Mouse (Mus musculus): ENCODE measurements around the gene Klf11. TPM values are rescaled to one million over a fixed set of nuclear protein-coding genes. Genes with fewer than 3 reads are reported as not detected.
"Not testable (repeated sequence)": the region's sequence is repeated elsewhere in the genome, so short reads cannot be mapped to it uniquely, and the experiment has no call there.

The Klf11 gene
- total RNA-seq, 2 experiments from 2014 or later: 3.9 to 4.4 TPM

DNA sequence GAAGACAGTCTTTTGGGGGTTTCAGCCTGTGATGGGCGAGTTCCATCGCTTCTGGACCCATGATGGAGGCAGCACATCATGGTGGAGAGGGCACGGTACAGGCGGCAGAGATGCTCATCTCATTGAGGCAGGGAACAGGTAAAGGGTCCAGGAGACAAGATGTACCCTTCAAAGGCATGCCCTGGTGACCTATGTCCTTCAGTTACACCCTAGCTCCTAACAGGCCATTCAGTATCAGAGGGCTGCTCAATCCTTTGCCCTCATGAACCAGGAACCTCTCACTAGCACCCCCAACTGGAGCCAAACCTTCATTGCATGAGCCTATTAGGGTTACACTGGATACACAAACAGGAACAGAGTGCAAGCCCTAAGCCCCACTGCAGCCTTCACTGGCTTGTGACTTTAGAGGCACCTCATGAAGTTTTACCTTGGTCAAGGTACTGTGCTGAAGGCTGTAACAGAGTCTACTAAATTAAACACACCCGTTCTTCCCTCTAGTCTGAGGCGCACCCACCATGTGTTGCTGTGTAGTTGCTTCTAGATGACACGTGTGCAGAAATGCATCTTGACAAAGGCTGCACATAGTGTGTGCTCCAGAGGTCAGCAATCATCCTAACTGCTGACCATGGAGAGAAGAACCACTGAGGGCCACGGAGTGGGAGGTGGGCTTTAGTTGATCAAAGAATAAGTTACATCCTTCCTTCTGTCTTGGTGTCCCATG, 46.6 kb downstream of the Klf11 start:
- no peak for TF ChIP-seq CTCF (conservative IDR thresholded peaks at IDR 0.05)
- H3K27ac ChIP-seq: no peak overlapping the region
- no peak for DNase-seq (ENCODE audit: low spot score in 2 of 2)
- H3K4me3 ChIP-seq: no peak overlapping the region

DNA sequence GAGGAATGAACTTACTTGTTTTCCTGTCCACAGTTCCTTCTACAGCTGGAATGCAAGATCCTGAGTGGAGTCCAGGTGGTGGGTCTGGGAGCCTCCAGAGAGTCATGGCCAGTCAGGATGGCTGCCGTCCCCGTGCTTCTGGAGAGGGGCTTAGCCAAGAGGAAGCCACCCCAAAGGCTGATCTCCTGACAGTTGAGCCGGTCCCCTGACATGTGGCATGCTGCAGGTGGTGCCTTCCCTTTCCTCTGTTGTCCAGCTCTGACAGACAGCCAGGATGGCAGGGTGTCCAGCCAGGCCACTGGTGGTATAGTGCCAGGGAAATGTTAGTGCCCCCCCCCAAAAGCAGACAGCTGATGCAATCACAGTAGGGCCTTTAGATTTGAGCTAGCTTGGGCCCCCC, 47.4 kb downstream of the Klf11 start:
- Histone ChIP-seq H3K4me3 (no peak overlapping the region), H3K27ac (no peak overlapping the region)
- no peak for TF ChIP-seq CTCF (conservative IDR thresholded peaks at IDR 0.05)
- no peak for DNase-seq (ENCODE audit: low spot score in 2 of 2)

DNA sequence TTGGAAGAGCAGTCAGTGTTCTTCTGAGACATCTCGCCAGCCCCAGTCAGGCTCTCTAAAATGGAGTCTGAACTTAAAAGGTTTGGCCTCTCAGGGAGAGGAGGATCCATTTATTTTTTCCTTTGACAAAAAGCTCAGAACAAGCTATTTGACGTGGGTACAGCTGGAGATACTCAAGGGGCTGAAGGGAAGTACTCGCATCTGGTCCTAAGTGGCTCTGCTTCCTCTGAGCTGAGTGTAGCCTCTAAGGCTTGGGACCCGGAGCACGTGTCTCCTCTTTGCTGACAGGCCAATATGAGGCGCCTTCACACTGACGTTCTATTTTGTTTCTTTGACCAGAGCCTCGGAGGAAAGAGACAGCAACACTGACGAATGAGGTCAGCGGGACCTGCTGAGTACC, 48.5 kb downstream of the Klf11 start:
- Histone ChIP-seq H3K4me3 (no peak overlapping the region), H3K27ac (no peak overlapping the region)
- TF ChIP-seq CTCF (conservative IDR thresholded peaks at IDR 0.05): no peak; the same call in 1 of the 2 replicates
- DNase-seq (ENCODE audit: low spot score in 2 of 2): no peak

DNA sequence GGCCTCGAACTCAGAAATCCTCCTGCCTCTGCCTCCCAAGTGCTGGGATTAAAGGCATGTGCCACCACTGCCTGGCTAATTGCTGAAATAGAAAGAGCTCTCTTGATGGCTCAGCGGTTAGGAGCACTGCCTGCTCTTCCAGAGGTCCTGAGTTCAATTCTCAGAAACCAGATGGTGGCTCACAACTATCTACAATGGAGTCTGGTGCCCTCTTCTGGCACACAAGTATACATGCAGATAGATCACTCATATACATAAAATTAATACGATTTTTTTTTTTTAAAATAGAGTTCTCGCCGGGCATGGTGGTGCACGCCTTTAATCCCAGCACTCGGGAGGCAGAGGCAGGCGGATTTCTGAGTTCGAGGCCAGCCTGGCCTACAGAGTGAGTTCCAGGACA, 50.5 kb downstream of the Klf11 start:
- TF ChIP-seq CTCF (conservative IDR thresholded peaks at IDR 0.05): peak; percentile 50
- H3K4me3 ChIP-seq; DNase-seq (ENCODE audit: low spot score in 2 of 2); H3K27ac ChIP-seq: not testable (repeated sequence)

DNA sequence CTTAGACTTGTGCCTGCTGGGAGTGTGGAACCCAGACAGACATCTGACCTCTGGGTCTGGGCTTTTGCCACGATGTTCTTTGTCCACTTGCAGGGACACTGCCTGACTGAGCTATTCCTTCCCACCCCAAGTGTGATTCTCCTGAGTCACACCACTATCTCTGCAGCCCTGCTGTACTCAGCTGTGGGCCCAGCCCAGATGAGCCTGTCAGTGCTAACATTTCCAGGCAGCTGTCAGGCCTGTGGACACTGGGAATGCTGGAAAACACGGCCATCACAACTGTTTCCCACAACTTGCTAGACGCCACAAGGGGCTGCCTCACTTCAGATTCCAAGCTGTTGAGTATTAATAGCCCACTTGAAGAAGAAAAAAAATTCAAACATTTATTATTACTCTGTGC, 51.9 kb downstream of the Klf11 start:
- Histone ChIP-seq H3K27ac (no peak overlapping the region), H3K4me3 (no peak overlapping the region)
- DNase-seq (ENCODE audit: low spot score in 2 of 2): no peak
- TF ChIP-seq CTCF (conservative IDR thresholded peaks at IDR 0.05): no peak

DNA sequence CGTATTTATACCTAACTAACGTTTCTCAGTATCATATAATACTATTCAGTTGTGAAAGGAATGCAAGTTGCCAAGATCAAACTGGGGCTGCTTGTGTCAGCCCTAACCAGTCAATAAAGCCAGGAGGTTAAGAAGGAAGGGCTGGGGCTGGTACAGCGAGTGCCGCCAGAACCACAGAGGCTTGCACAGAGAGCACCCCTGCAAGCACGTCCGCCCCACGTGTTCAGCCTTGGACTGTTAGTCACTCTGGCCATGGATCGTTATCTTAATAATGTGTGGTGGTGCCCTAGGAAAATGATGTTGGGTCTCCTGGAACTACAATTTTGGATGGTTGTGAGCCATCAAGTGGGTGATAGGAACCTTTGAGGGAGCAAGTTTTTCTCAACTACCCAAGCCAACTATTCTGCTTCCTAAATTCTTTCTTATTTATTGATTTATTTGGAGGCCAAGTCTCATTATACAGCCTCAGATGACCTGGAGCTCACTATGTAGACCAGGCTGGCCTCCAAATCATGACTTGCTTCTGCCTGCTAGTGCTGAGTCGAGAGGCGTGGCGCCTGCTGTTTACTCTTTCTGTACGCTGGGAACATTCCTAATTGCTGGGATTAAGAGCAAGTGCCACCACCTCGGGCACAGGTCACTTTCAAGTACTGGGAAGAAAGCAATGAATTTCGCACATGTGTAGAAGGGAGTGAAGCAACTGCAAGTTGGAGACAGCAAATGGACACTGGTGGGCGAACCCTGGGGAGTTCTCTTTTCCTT, 54.6 kb downstream of the Klf11 start:
- no peak for DNase-seq (ENCODE audit: low spot score in 2 of 2)
- no peak overlapping the region for H3K27ac ChIP-seq
- TF ChIP-seq CTCF (conservative IDR thresholded peaks at IDR 0.05): no peak
- H3K4me3 ChIP-seq: no peak overlapping the region

DNA sequence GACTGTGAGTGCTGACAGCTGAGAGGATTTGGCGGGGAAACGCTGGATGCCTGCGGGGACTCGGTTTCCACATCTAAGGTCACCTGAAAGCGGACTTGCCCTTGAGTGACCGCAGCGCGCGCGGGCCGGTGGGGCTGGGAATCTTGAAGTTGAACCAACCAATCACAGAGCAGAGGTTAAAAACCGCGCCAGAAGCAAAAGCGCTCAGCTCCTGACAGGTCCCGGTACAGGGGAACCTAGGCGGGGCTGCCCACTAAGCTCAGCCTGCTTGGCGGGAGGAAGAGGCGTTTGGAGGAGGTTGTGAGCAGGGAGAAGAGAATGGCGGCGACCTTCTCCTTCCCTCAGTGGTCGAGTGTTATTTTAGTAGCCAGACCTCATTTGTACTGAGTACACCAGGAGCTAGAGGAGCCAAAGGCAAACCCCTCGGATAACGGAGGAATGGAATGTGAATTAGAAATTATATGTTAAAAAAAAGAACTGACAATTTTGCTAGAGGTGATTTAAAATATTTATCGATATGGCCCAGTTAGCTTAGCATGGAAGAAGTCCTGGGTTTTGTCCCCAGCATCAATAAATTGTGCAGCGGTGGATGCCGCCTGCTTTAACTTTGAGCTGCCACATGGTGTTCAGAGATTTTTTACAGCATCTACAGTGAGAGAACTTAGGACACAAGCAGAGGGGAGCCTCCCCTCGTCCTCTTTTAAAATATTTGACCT, 55.8 kb downstream of the Klf11 start:
- no peak overlapping the region for H3K27ac ChIP-seq
- no peak for DNase-seq (ENCODE audit: low spot score in 2 of 2)
- no peak overlapping the region for H3K4me3 ChIP-seq
- TF ChIP-seq CTCF (conservative IDR thresholded peaks at IDR 0.05): no peak

DNA sequence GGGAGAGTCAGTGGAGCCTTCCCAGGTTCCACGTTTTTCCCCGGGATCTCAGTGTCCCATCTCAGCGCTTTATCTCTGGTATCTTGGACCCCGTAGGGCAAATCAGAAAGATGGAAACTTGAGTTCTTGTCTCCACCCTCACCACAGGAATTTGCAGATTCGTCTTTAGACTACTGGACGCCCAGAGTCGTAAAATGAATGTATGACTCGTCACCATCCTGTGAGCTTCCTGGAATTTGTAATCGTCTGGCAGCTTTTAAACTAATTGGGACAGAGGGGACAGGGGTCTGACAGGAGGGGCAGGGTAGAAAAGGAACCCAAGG, 56.4 kb downstream of the Klf11 start:
- no peak for TF ChIP-seq CTCF (conservative IDR thresholded peaks at IDR 0.05)
- Histone ChIP-seq H3K27ac (no peak overlapping the region), H3K4me3 (no peak overlapping the region)
- no peak for DNase-seq (ENCODE audit: low spot score in 2 of 2)

DNA sequence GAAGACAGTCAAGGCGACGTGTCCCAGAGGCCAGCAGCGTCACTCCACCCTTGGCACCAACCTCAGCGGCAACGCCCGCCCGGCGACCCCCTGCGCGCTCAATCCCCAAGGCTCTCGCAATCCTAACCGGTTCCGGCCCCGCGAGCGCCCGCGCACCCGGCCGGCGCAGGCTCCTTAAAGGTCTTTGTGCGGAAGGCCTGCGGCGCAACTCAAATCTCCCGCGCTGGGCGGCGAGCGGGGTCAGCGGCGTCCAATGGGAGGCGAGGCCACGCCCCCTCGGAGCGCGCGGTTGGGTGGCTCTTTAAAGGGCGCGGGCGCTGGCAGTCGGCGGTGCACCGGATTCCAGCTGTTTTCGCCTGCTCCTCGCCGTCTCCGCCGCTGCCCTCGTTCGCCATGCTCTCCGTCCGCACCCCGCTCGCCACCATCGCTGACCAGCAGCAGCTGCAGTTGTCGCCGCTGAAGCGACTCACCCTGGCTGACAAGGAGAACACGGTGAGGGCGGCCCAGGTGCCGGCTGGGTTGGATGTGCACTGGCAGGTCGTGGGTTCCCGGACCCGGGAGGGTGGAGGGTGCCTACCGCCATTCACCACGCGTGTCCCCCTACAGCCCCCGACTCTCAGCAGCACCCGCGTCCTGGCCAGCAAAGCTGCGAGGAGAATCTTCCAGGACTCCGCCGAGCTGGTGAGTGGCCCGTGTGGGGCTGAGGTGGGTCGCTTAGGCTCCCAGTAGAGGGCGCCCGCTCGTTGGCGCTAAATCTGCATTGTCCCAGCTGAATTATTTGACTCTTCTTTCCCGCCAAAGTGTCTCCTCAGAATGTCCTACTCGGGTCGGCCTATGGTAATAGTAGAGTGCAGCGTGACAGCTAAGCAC, 57.1 kb downstream of the Klf11 start, which contains the start of gene Rrm2:
TSS of gene Rrm2 (plus strand) at position 288 of the 870 bp plus-strand sequence.
- peak; percentile 88 for TF ChIP-seq CTCF (conservative IDR thresholded peaks at IDR 0.05)
- peak; percentile 88 to 90 for DNase-seq (ENCODE audit: low spot score in 2 of 2)
- Histone ChIP-seq H3K27ac (peak within 1 kb of the TSS; percentile 63; the same call in 1 of the 2 replicates), H3K4me3 (peak within 1 kb of the TSS; percentile 81)

DNA sequence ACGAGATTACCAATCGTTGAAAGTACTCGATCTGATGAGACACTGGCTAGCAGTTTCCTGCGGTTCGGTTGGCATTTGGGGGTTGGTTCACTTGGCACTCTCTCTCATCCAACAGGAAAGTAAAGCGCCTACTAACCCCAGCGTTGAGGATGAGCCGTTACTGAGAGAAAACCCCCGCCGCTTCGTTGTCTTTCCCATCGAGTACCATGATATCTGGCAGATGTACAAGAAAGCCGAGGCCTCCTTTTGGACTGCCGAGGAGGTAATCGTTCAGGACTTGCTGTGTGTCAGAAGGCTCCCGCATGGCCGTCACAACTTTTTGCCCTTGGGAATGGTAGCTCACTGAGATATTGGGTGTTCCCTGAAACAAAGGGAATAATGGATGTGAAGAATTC, 57.7 kb downstream of the Klf11 start:
- TF ChIP-seq CTCF (conservative IDR thresholded peaks at IDR 0.05): no peak
- no peak overlapping the region for H3K27ac ChIP-seq
- DNase-seq (ENCODE audit: low spot score in 2 of 2): no peak
- H3K4me3 ChIP-seq: peak overlapping the region; percentile 81

DNA sequence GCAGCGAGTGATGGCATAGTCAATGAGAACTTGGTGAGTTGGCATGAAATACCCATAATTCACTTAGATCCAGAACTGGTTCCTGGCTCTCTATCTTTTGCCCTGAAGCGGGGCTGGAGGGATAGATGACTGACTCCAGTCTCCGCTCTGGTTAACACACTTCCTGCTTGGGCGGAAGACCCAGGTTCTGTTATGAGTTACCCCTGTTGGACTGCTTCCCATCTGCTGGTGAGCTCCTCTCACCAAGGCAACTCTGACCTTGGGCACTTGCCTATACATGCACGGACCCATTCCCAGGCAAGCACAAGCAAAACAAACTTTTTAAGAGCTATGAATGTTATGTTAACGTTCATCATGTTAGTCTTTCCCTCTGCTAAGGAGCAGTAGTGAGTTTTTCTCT, 58.3 kb downstream of the Klf11 start:
- Histone ChIP-seq H3K4me3 (no peak overlapping the region), H3K27ac (no peak overlapping the region)
- DNase-seq (ENCODE audit: low spot score in 2 of 2): no peak
- no peak for TF ChIP-seq CTCF (conservative IDR thresholded peaks at IDR 0.05)

DNA sequence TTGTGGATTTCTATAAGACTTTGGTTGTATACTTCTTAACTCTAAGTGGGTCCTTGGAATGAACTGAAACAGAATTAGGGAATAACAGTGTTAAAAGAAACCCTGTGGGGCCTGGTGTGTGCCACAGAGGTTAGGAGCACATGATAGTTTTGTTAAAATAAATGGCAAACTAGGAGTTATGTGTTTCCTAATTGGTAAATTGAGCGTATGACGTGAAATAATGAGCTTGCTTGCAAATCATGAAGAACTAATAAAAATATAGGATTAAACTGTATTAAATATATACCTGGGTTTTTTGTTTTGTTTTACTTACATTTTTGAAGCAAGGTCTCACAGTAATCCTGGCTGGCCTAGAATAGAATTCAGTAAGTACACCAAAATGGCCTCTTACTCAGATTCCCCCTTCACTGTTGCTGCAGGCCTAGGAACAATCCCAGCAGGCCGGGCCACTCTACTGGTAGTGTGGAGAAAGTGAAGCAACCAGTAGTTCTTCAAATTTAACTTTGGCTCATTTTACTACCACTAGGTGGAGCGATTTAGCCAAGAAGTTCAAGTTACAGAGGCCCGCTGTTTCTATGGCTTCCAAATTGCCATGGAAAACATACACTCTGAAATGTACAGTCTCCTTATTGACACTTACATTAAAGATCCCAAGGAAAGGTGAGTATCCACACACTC, 58.9 kb downstream of the Klf11 start:
- no peak overlapping the region for H3K27ac ChIP-seq
- TF ChIP-seq CTCF (conservative IDR thresholded peaks at IDR 0.05): peak; percentile 78
- H3K4me3 ChIP-seq: no peak overlapping the region
- DNase-seq (ENCODE audit: low spot score in 2 of 2): peak; percentile 66 to 78
